Mouse (Mus musculus): ENCODE results near the gene Afg1l. TPM values are rescaled to one million over a fixed set of nuclear protein-coding genes. Genes with fewer than 3 reads are reported as not detected.

Gene Afg1l
- 4.6 and 4.8 TPM in 2 replicates for polyA plus RNA-seq (2016; fragmentation: Nextera tagmentation; extraction: Ambion mirVana)

DNA sequence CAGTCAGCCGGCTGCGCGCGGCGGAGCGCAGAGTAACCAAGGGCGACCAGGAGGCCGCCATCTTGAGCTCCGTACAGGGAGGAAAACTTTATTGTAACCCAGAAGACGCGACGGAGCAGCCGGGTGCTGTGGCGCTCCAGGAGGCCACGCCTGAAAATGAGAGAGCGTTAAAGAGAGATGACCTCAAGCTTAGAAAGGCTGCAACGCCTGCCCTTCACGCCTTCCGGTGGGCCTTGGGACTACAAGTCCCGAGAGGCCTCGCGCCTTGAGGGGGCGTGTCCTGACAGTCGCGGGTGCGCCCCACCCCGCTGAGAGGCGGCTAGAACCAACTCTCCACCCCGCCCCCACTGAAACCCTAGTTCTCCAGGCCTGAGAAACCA lies at the start of gene Afg1l:
Afg1l (minus strand) TSS at position 225 of the 380 bp plus-strand sequence.
- Histone ChIP-seq H3K27ac (peak within 1 kb of the TSS; percentile 94), H3K4me3 (peak within 1 kb of the TSS; percentile 71), H3K27me3 (ENCODE audit: insufficient read depth, poor library complexity, severe bottlenecking) (no peaks in the 10 kb centered on the region), H3K4me1 (replicated peaks) (peaks cover 16% of the 10 kb centered on the region), H3K9me3 (no peaks in the 10 kb centered on the region), H3K36me3 (no peaks in the 10 kb centered on the region)
- DNase-seq (ENCODE audit: low spot score) = peak; percentile 92
- under 1% methylated on average over 29 of the region's 29 CpGs for WGBS

DNA sequence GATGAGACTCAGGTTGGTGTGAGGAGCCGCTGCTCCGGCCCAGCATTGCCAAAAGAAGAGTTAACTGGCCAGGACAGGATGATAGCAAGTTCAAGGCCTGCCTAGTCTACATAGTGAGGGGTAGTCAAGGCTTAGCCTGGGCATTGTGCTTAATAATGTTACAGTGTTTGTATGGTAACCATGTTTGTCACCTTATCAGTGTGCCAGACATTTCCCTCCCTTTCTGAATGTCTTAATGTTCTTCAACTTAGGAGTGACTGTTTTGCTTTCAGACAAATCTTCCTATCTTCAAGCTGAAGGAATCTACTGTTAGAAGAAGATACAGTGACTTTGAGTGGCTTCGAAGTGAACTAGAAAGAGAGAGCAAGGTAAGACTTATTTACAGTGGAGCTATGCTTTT lies 47.3 kb upstream of the Afg1l start:
- no peak overlapping the region for H3K4me3 ChIP-seq
- WGBS = 94% methylated on average over 3 of the region's 3 CpGs
- no peaks in the 10 kb centered on the region for H3K27me3 ChIP-seq (ENCODE audit: insufficient read depth, poor library complexity, severe bottlenecking)
- H3K27ac ChIP-seq = no peak overlapping the region
- H3K36me3 ChIP-seq = peaks cover 49% of the 10 kb centered on the region
- no peaks in the 10 kb centered on the region for H3K4me1 ChIP-seq (replicated peaks)
- no peaks in the 10 kb centered on the region for H3K9me3 ChIP-seq
- no peak for DNase-seq (ENCODE audit: low spot score)

DNA sequence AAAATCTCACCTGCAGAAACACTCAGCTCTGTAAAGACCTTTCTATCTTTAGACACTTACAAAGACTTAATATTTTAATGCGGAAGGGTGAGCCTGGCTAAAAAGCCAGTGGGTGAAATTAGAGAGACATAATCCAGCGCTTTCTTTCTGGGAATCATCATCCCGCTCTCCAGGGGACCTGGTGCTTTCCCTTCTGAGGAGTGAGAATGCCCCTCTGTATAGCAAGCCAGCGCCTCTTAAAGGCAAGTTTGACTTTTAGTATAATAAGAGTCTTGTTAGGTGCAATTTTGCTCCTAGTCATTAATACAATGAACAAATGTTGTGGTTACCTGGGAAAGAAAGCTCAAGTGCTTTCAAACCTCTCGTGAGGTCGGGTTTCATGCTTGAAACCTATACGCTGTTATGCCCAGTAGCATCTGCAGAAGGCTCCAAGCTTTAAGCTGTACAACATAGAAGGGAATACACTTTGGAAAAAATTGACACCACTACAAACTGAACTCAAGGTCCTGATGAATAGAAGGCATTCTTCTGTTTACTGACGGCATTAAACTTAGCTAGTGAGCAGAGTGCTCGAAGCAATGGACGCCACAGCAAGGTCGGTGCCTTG lies 45.3 kb upstream of the Afg1l start:
- no peaks in the 10 kb centered on the region for H3K4me1 ChIP-seq (replicated peaks)
- no peaks in the 10 kb centered on the region for H3K9me3 ChIP-seq
- H3K27ac ChIP-seq = no peak overlapping the region
- 78% methylated on average over 11 of the region's 11 CpGs for WGBS
- no peaks in the 10 kb centered on the region for H3K27me3 ChIP-seq (ENCODE audit: insufficient read depth, poor library complexity, severe bottlenecking)
- DNase-seq (ENCODE audit: low spot score) = no peak
- no peak overlapping the region for H3K4me3 ChIP-seq
- peaks cover 31% of the 10 kb centered on the region for H3K36me3 ChIP-seq

DNA sequence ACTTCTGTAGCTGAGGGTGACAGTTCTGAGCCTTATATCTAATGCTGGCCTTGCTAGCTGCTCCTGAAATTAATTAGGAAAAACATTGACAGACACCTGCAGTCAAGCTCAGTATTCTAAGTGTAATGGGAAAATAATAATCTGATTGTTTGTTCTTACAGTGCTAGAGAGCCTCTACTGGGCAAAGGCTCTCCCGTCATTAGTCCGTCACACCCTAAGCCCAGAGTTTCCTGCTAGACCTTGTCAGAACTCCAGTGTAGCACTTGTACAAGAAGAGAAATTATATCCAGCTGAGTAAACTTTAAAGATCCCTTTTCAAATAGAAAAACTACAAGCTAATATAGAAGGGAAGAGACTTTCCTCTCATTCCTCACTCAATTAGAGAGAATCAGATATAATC lies 44.5 kb upstream of the Afg1l start:
- Histone ChIP-seq H3K4me1 (replicated peaks) (no peaks in the 10 kb centered on the region), H3K9me3 (no peaks in the 10 kb centered on the region), H3K27ac (no peak overlapping the region), H3K27me3 (ENCODE audit: insufficient read depth, poor library complexity, severe bottlenecking) (no peaks in the 10 kb centered on the region), H3K36me3 (peaks cover 23% of the 10 kb centered on the region; the same call in 1 of the 2 replicates), H3K4me3 (no peak overlapping the region)
- WGBS = 64% methylated on average over 2 of the region's 2 CpGs
- DNase-seq (ENCODE audit: low spot score) = no peak

DNA sequence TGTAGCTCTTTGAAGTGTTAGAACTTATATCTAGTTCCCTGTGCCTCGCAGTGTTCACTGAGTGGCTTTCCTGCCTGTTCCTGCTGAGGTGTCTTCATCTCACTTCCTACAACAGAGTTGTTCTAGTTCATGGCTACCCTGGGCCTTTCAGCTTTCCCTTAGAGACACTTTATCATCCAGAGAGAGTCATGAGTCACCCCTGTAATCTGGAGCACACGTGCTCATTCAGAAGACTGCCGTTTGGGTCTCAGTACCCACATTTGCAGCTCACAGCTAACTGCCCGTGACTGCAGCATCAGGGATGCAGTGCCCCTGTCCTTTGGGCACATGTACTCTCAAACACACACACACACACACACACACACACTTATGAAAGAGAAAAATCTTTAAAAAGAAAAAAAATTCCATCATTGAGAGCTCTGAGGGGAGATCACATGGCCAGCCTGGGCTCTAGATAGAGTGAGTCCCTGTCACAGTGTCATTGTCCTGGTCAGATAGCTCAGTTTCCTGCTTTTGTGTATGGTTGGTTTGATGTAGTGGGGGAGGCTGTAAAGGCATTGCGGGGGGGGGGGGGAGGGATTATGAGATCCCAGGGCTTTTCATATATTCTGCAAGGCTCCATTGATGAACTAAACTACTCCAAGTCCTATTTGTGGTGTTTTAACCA lies 43.1 kb upstream of the Afg1l start:
- Histone ChIP-seq H3K27ac (no peak overlapping the region), H3K4me1 (replicated peaks) (no peaks in the 10 kb centered on the region), H3K9me3 (no peaks in the 10 kb centered on the region), H3K36me3 (peaks cover 10% of the 10 kb centered on the region; the same call in 1 of the 2 replicates), H3K27me3 (ENCODE audit: insufficient read depth, poor library complexity, severe bottlenecking) (no peaks in the 10 kb centered on the region), H3K4me3 (no peak overlapping the region)
- no peak for DNase-seq (ENCODE audit: low spot score)
- 76% methylated on average over 5 of the region's 5 CpGs for WGBS

DNA sequence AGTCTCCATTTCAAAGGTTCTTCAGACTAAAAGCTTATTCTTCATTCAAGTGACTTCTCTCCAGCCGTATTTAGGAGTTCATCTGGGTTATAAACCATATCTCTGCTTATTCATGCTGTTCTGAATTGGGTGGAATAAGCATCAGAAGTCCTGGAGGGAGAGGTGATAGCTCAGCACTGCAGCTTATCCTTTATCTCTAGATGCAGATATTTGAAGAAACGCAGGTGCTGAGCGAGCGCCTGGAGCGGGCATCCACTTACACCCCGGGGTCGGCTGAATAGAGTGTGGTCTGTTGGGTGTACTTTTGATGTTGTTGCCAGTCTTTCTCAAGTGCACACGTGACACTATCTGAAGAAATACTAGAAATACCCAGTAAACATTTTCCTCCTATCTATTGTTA lies 40.0 kb upstream of the Afg1l start:
- Histone ChIP-seq H3K27ac (no peak overlapping the region), H3K9me3 (no peaks in the 10 kb centered on the region), H3K4me3 (no peak overlapping the region), H3K36me3 (0 out of 2 replicates have a peak, but pooled peaks cover 4% of the 10 kb centered on the region), H3K27me3 (ENCODE audit: insufficient read depth, poor library complexity, severe bottlenecking) (no peaks in the 10 kb centered on the region), H3K4me1 (replicated peaks) (no peaks in the 10 kb centered on the region)
- no peak for DNase-seq (ENCODE audit: low spot score)
- WGBS = 93% methylated on average over 8 of the region's 8 CpGs

DNA sequence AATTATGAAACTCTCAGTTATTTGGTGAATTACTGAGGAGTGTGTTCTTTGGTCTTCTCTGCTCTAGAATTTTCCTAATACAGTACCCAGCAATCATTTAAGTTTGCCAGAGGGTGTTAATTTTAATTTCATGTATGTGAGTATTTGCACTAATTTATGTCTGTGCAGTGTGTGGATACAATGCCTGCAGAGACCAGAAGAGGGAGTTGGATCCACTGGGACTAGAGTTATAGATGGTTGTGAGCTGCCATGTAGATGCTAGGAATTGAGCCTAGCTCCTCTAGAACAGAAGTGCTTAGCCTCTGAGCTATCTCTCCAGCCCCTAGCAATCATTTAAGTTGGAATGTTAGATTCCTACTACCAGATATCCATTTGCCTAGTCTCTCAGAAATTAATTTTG lies 35.8 kb upstream of the Afg1l start:
- DNase-seq (ENCODE audit: low spot score) = no peak
- Histone ChIP-seq H3K9me3 (no peaks in the 10 kb centered on the region), H3K4me3 (no peak overlapping the region), H3K27me3 (ENCODE audit: insufficient read depth, poor library complexity, severe bottlenecking) (no peaks in the 10 kb centered on the region), H3K4me1 (replicated peaks) (no peaks in the 10 kb centered on the region), H3K27ac (no peak overlapping the region), H3K36me3 (peaks cover 23% of the 10 kb centered on the region; the same call in 1 of the 2 replicates)

DNA sequence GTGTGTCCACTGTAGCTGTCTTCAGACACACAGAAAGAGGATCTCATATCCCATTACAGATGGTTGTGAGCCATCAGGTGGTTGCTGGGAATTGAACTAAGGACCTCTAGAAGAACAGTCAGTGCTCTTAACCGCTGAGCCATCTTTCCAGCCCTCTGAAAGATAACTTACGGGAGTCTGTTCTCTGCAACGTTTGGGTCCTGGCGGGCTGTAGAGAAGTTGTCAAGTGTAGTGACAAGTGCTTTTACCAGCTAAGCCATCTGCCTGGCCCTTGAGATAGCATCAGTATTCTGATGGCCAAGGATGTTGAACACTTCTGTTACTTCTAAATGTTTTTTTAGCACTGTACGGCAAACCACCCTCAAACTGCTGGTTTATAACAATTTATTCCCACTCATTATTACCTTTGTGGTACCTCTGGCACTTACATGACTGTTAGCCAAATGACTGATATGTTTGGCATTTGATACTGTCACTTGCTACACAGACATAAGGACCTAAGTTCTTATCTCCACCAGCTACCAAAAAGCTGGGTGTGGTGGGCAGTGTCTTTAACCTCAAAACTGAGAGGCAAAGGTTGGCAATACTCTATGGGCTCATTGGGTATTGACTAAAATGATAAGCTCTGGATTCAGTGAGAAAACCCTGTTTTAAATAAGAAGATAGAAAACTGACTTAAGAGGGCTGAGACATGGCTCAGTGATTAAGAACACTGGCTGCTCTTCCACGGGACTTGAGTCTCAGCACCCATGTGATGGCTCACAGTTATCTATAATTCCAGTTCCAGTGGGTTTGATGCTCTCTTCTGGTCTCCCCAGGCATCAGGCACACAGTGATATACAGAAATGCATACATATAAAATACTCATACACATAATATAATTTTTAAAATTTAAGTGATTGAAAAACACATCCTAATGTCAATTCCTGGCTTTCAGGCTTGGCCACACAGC lies 33.1 kb upstream of the Afg1l start:
- 92% methylated on average over 6 of the region's 6 CpGs for WGBS
- DNase-seq (ENCODE audit: low spot score) = no peak
- peaks cover 36% of the 10 kb centered on the region for H3K36me3 ChIP-seq
- H3K4me1 ChIP-seq (replicated peaks) = no peaks in the 10 kb centered on the region
- H3K27me3 ChIP-seq (ENCODE audit: insufficient read depth, poor library complexity, severe bottlenecking) = no peaks in the 10 kb centered on the region
- H3K4me3 ChIP-seq = no peak overlapping the region
- H3K9me3 ChIP-seq = no peaks in the 10 kb centered on the region
- H3K27ac ChIP-seq = no peak overlapping the region

DNA sequence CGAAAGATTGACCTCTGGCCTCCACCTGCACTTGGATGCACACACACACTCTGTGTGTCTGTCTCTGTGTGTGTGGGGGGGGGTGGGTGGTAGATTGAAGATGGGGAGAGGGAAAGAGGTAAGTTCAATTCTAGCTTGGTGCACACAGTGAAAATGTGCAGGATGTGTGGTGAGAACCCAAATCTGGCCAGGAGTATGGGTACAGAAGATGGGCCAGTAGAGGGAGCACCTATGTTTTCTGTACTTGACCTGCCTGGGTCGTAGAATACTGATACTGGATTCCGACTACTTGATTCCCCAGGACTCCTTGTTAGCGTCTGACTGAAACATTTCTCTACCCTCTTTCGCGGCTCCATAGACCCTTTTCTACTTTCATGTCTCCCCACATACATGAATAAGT lies 31.8 kb upstream of the Afg1l start:
- Histone ChIP-seq H3K9me3 (no peaks in the 10 kb centered on the region), H3K27me3 (ENCODE audit: insufficient read depth, poor library complexity, severe bottlenecking) (no peaks in the 10 kb centered on the region), H3K4me3 (no peak overlapping the region), H3K4me1 (replicated peaks) (no peaks in the 10 kb centered on the region), H3K27ac (no peak overlapping the region), H3K36me3 (peaks cover 36% of the 10 kb centered on the region)
- WGBS = 88% methylated on average over 6 of the region's 6 CpGs
- no peak for DNase-seq (ENCODE audit: low spot score)

DNA sequence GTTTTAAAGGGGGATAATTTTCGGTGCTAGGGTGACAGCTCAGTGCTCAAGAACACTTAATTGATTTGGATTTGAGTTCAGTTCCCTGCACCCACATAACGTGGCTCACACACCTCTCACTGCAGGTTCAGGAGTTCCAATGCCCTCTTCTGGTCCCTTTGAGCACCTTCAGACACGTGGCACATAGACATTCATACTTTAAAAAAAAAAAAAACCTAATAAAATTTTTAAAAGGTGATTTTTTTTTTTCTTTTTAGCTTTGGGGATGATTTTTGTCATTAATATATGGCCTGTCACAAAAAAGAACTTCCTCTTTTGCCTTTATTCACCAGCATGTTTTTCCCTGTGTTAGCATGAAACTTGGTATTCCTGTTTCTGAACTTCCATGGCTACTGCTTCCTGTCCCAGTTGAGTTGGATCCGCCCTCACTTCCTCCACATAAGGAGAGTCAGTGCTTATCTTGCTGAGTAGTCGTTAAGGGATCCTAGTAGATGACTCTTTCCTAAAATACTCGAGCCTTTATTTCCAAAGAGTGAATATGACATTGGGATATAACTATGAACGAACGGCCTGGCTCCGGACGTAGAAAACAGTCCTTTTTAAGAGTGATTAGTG lies 25.8 kb upstream of the Afg1l start:
- H3K4me1 ChIP-seq (replicated peaks) = peaks cover 7% of the 10 kb centered on the region
- H3K9me3 ChIP-seq = no peaks in the 10 kb centered on the region
- no peak for DNase-seq (ENCODE audit: low spot score)
- no peak overlapping the region for H3K4me3 ChIP-seq
- no peak overlapping the region for H3K27ac ChIP-seq
- H3K27me3 ChIP-seq (ENCODE audit: insufficient read depth, poor library complexity, severe bottlenecking) = no peaks in the 10 kb centered on the region
- 94% methylated on average over 10 of the region's 10 CpGs for WGBS
- H3K36me3 ChIP-seq = peaks cover 17% of the 10 kb centered on the region

DNA sequence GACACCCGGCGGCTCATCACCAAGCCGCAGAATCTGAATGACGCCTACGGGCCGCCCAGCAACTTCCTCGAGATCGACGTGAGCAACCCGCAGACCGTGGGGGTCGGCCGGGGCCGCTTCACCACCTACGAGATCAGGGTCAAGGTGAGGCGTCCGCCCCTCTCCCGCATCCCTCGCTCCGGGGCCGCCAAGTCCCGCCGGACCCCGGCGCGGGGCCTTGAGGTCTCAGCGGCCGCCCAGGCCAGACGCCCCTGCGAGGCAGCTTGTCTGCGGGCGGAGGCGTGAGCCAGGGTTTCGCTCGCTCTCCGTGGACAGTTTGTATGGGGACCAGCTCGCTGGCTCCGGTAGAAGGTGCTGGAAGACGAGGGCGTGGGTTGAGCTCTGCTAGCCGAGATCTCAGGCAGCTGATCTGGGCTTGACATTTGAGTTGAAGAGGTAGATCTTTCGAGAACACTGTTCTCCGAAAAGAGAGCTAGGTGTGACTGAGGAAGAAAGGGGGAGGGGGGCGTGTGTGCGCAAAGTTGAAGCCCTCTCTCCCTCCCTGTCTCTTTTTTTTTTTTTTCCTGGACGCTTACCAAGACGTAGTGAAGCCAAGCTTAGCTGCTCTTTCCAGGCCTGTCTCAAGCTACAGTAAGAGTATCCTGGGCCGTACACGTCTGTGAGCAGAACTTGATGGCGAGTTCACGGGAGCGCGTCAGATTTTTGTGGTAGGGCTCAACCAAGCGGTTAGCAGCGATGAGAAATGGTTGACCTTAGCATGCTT lies 24.2 kb upstream of the Afg1l start:
- 1% methylated on average over 55 of the region's 55 CpGs for whole genome bisulfite sequencing
- Histone ChIP-seq H3K27me3 (ENCODE audit: insufficient read depth, poor library complexity, severe bottlenecking) (no peaks in the 10 kb centered on the region), H3K27ac (peak overlapping the region; percentile 96), H3K9me3 (no peaks in the 10 kb centered on the region), H3K4me3 (peak overlapping the region; percentile 90), H3K4me1 (replicated peaks) (peaks cover 7% of the 10 kb centered on the region), H3K36me3 (peaks cover 8% of the 10 kb centered on the region)
- no peak for DNase-seq (ENCODE audit: low spot score)

DNA sequence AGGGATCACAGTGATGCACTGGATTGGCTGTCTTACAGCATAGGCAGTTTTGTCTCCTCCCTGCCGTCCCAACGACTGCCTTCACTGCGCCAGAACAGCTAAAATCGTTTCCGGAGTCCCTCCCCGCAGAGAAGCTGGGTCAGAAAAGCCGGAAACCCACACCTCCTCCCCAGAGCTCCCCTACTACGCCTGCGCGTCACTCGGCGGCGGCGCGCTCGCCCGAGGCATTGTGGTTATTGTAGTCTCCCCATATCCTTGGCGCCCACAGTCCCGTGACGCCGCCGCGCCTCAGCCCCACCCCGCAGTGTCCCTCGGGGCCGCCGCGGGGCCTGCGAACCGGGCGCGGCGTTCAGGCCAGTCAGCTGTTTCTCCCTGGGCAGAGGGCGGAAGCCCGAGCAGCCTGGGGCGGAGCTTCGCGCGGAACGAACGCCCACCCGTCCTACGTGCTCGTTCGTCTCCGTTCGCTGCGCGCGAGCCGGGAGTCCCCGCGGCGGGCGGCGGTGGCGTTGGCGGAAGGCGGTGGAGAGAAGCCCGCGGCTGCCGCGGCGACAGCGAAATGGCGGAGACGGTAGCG lies 23.5 kb upstream of the Afg1l start, which contains the start of gene Snx3:
Snx3 (plus strand) TSS at position 256 of the 574 bp plus-strand sequence.
- peak; percentile 96 for DNase-seq (ENCODE audit: low spot score)
- under 1% methylated on average over 68 of the region's 68 CpGs for WGBS
- Histone ChIP-seq H3K36me3 (peaks cover 4% of the 10 kb centered on the region), H3K27ac (peak within 1 kb of the TSS; percentile 96), H3K27me3 (ENCODE audit: insufficient read depth, poor library complexity, severe bottlenecking) (no peaks in the 10 kb centered on the region), H3K9me3 (no peaks in the 10 kb centered on the region), H3K4me1 (replicated peaks) (peaks cover 7% of the 10 kb centered on the region), H3K4me3 (peak within 1 kb of the TSS; percentile 90)

All from hindbrain, embryonic 10.5 days (tissue).